Mouse (Mus musculus) heart, embryonic 11.5 days (tissue): ENCODE measurements around the gene Pck2. TPM values are rescaled to one million over a fixed set of nuclear protein-coding genes. Genes with fewer than 3 reads are reported as not detected.

Experiments
- ATAC-seq: fragments of 200-750 bp; cut with Nextera tagmentation; replicated peaks from 2 replicates; pipeline ENCODE4 v1.8.0; 2017; ENCODE audit warnings: moderate library complexity; ENCODE audit not compliant: insufficient number of reproducible peaks, low FRiP score, low TSS enrichment
- H3K27ac ChIP-seq: fragments of 300-500 bp; sonication (generic); 2 replicates; pipeline ENCODE4 v1.5.1; 2014; ENCODE audit warnings: mild to moderate bottlenecking, low read depth, low read length
- H3K27me3 ChIP-seq: fragments of 300-500 bp; sonication (generic); 2 replicates; pipeline ENCODE4 v1.6.1; 2014; ENCODE audit warnings: mild to moderate bottlenecking, low read length, mixed read lengths; ENCODE audit not compliant: control insufficient read depth, insufficient read depth
- H3K36me3 ChIP-seq: fragments of 300-500 bp; sonication (generic); 2 replicates; pipeline ENCODE4 v1.6.1; 2014; ENCODE audit warnings: mild to moderate bottlenecking, low read length, moderate library complexity, mixed read lengths; ENCODE audit not compliant: control insufficient read depth, insufficient read depth
- H3K4me1 ChIP-seq: fragments of 300-500 bp; sonication (generic); 2 replicates; pipeline ENCODE4 v1.6.1; 2014; ENCODE audit warnings: low read length; ENCODE audit not compliant: control insufficient read depth, insufficient read depth
- H3K4me2 ChIP-seq: fragments of 300-500 bp; sonication (generic); 2 replicates; pipeline ENCODE4 v1.6.1; 2014; ENCODE audit warnings: mild to moderate bottlenecking, moderate library complexity
- H3K4me3 ChIP-seq: fragments of 300-500 bp; sonication (generic); 2 replicates; pipeline ENCODE4 v1.5.1; 2014; ENCODE audit warnings: low read depth, low read length
- H3K9ac ChIP-seq: fragments of 300-500 bp; sonication (generic); 2 replicates; pipeline ENCODE4 v1.6.1; 2014; ENCODE audit warnings: mild to moderate bottlenecking, low read depth, low read length, moderate library complexity
- H3K9me3 ChIP-seq: fragments of 300-500 bp; sonication (generic); replicated peaks from 2 replicates; pipeline ENCODE4 v1.6.1; 2016; ENCODE audit warnings: low read length; ENCODE audit not compliant: control insufficient read depth
- WGBS: fragments of 180-500 bp; shearing (Covaris S2); extraction: QIAGEN DNeasy Blood & Tissue Kit; methylation state at CpG from one replicate; pipeline ENCODE4 v1.1.7; 2014; ENCODE audit not compliant: insufficient replicate concordance; 5-methylcytosine and 5-hydroxymethylcytosine counted together
- polyA plus RNA-seq: library from polyadenylated mRNA; unstranded; fragments of >200 nt; fragmentation: Nextera tagmentation; extraction: Ambion mirVana; gene quantifications from 2 replicates; pipeline ENCODE4 v1.2.1, GENCODE M21; 2014

The Pck2 gene
- polyA plus RNA-seq = 28.0 and 33.0 TPM in 2 replicates

- Histone ChIP-seq H3K4me1 (peaks cover 12% of the 10 kb centered on the region), H3K27me3 (no peaks in the 10 kb centered on the region), H3K4me2 (peak within 1 kb of the TSS; percentile 90), H3K9ac (peak within 1 kb of the TSS; percentile 85), H3K4me3 (peak within 1 kb of the TSS; percentile 74), H3K36me3 (peaks cover under 1% of the 10 kb centered on the region; the same call in 1 of the 2 replicates), H3K27ac (peak within 1 kb of the TSS; percentile 87), H3K9me3 (no peaks in the 10 kb centered on the region)
- 0% methylated on average over 32 of the region's 32 CpGs for WGBS
- ATAC-seq = peak; percentile 94
Observed at GRCm38 (mm10) chr14:55540067-55540786, at the start of gene Pck2. Gene Pck2, plus strand, starts transcription at chr14:55540266.

- WGBS = under 1% methylated on average over 68 of the region's 68 CpGs
- Histone ChIP-seq H3K27ac (peak within 1 kb of the TSS; percentile 29; the same call in 1 of the 2 replicates), H3K36me3 (no peaks in the 10 kb centered on the region), H3K9ac (peak within 1 kb of the TSS; percentile 71), H3K4me2 (peak within 1 kb of the TSS; percentile 99), H3K27me3 (0 out of 2 replicates have a peak, but pooled peaks cover 2% of the 10 kb centered on the region), H3K9me3 (no peaks in the 10 kb centered on the region), H3K4me3 (peak within 1 kb of the TSS; percentile 76), H3K4me1 (peaks cover 4% of the 10 kb centered on the region; the same call in 1 of the 2 replicates)
- peak; percentile 74 for ATAC-seq
Observed at GRCm38 (mm10) chr14:55490361-55491201, 49.5 kb upstream of the Pck2 start, which contains the start of gene Carmil3. Gene Carmil3, plus strand, starts transcription at chr14:55490651.

- Histone ChIP-seq H3K27me3 (0 out of 2 replicates have a peak, but pooled peaks cover 2% of the 10 kb centered on the region), H3K27ac (peak overlapping the region; percentile 29; the same call in 1 of the 2 replicates), H3K4me1 (peaks cover 10% of the 10 kb centered on the region), H3K36me3 (no peaks in the 10 kb centered on the region), H3K9me3 (no peaks in the 10 kb centered on the region), H3K4me2 (peak overlapping the region; percentile 99), H3K4me3 (peak overlapping the region; percentile 76), H3K9ac (peak overlapping the region; percentile 71)
- under 1% methylated on average over 28 of the region's 30 CpGs for WGBS
- peak; percentile 79 for ATAC-seq
Observed at GRCm38 (mm10) chr14:55491291-55491833, 48.7 kb upstream of the Pck2 start.

GRCm38 (mm10) chr14:55492103-55492502 lies 48.0 kb upstream of the Pck2 start:
- H3K4me2 ChIP-seq = peak overlapping the region; percentile 99; the same call in 1 of the 2 replicates
- H3K9ac ChIP-seq = no peak overlapping the region
- no peak for ATAC-seq
- peaks cover 16% of the 10 kb centered on the region for H3K4me1 ChIP-seq
- H3K27ac ChIP-seq = no peak overlapping the region
- 0 out of 2 replicates have a peak, but pooled peaks cover 2% of the 10 kb centered on the region for H3K27me3 ChIP-seq
- no peak overlapping the region for H3K4me3 ChIP-seq
- 38% methylated on average over 3 of the region's 3 CpGs for WGBS
- no peaks in the 10 kb centered on the region for H3K9me3 ChIP-seq
- no peaks in the 10 kb centered on the region for H3K36me3 ChIP-seq

GRCm38 (mm10) chr14:55495509-55496240 lies 44.4 kb upstream of the Pck2 start:
- H3K4me2 ChIP-seq = no peak overlapping the region
- no peak overlapping the region for H3K4me3 ChIP-seq

GRCm38 (mm10) chr14:55496761-55497448 lies 43.2 kb upstream of the Pck2 start:
- H3K4me1 ChIP-seq = peaks cover 12% of the 10 kb centered on the region
- peaks cover 10% of the 10 kb centered on the region for H3K27me3 ChIP-seq
- no peak overlapping the region for H3K4me3 ChIP-seq
- H3K4me2 ChIP-seq = peak overlapping the region; percentile 23; the same call in 1 of the 2 replicates
- no peaks in the 10 kb centered on the region for H3K9me3 ChIP-seq
- 0 out of 2 replicates have a peak overlapping the region, but pooled peaks have one; percentile 18 for H3K27ac ChIP-seq
- no peaks in the 10 kb centered on the region for H3K36me3 ChIP-seq
- H3K9ac ChIP-seq = no peak overlapping the region
- ATAC-seq = no peak
- WGBS = 58% methylated on average over 15 of the region's 16 CpGs

More at GRCm38 (mm10) chr14:55495509-55496240, 44.4 kb upstream of the Pck2 start:
- WGBS = 71% methylated on average over 20 of the region's 20 CpGs
- no peak for ATAC-seq
- Histone ChIP-seq H3K4me1 (peaks cover 16% of the 10 kb centered on the region), H3K36me3 (no peaks in the 10 kb centered on the region), H3K9ac (no peak overlapping the region), H3K27ac (no peak overlapping the region; the same call in 1 of the 2 replicates), H3K27me3 (peaks cover 7% of the 10 kb centered on the region), H3K9me3 (no peaks in the 10 kb centered on the region)

- H3K9ac ChIP-seq = no peak overlapping the region
- peaks cover 12% of the 10 kb centered on the region for H3K4me1 ChIP-seq
- H3K4me3 ChIP-seq = no peak overlapping the region
- no peak for ATAC-seq
- no peak overlapping the region for H3K4me2 ChIP-seq
- WGBS = 27% methylated on average over 6 of the region's 6 CpGs
- no peak overlapping the region for H3K27ac ChIP-seq
- H3K27me3 ChIP-seq = peaks cover 10% of the 10 kb centered on the region
- no peaks in the 10 kb centered on the region for H3K9me3 ChIP-seq
- no peaks in the 10 kb centered on the region for H3K36me3 ChIP-seq
Observed at GRCm38 (mm10) chr14:55497449-55497821, 42.6 kb upstream of the Pck2 start.
